Mouse (Mus musculus) limb, embryonic 10.5 days (tissue): ENCODE measurements around the gene Cfap97d2. TPM values are rescaled to one million over a fixed set of nuclear protein-coding genes. Genes with fewer than 3 reads are reported as not detected.

Source experiments
- DNase-seq: peaks from one replicate; pipeline ENCODE4 v3.0.0-alpha.2; 2017; ENCODE audit warnings: low spot score
- H3K27ac ChIP-seq: fragments of 300-500 bp; sonication (generic); 2 replicates; pipeline ENCODE4 v1.5.1; 2016; ENCODE audit warnings: mild to moderate bottlenecking
- H3K27me3 ChIP-seq: fragments of 300-500 bp; sonication (generic); 2 replicates; pipeline ENCODE4 v1.6.1; 2016; ENCODE audit warnings: low read depth, mild to moderate bottlenecking; ENCODE audit not compliant: poor library complexity, severe bottlenecking
- H3K36me3 ChIP-seq: fragments of 300-500 bp; sonication (generic); 2 replicates; pipeline ENCODE4 v1.6.1; 2016; ENCODE audit warnings: mild to moderate bottlenecking, moderate library complexity
- H3K4me1 ChIP-seq: fragments of 300-500 bp; sonication (generic); 2 replicates; pipeline ENCODE4 v1.6.1; 2016
- H3K4me3 ChIP-seq: fragments of 300-500 bp; sonication (generic); 2 replicates; pipeline ENCODE4 v1.5.1; 2016; ENCODE audit warnings: mild to moderate bottlenecking, moderate library complexity
- H3K9me3 ChIP-seq: fragments of 300-500 bp; sonication (generic); replicated peaks from 2 replicates; pipeline ENCODE4 v1.6.1; 2016; ENCODE audit warnings: mild to moderate bottlenecking
- WGBS: fragments of 180-500 bp; shearing (Covaris S2); methylation state at CpG from one replicate; pipeline ENCODE4 v1.1.7; 2016; 5-methylcytosine and 5-hydroxymethylcytosine counted together
- polyA plus RNA-seq: library from polyadenylated mRNA; unstranded; fragments of >200 nt; fragmentation: Nextera tagmentation; extraction: Ambion mirVana; gene quantifications from 2 replicates; pipeline ENCODE4 v1.2.1, GENCODE M21; 2016

The Cfap97d2 gene
- polyA plus RNA-seq, 1 experiment from 2014 or later, result not detected

DNA sequence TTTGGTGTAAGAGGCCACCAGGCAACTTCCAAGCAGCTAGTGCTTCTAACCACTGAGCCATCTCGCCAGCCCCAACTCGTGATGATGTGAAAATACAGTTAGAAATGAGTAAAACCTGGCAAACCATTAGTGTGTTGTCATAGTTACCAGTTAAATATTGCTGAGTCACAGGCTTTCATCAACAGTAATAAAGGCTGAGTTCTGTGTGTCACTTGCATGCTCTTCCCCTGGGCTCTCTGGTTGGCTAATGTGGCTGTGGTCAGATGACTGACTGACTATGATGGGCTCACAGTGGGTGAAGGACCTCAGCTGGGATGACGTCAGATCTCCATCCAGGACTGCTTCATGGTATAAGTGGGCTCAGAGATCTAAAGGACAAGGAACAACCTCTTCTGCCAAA is 74.8 kb downstream of the Cfap97d2 start:
- no peak for DNase-seq
- Histone ChIP-seq H3K4me1 (peaks cover 7% of the 10 kb centered on the region), H3K4me3 (no peak overlapping the region), H3K27me3 (no peaks in the 10 kb centered on the region), H3K9me3 (no peaks in the 10 kb centered on the region), H3K27ac (no peak overlapping the region), H3K36me3 (peaks cover 71% of the 10 kb centered on the region)
- WGBS, result 84% methylated on average over 3 of the region's 3 CpGs

DNA sequence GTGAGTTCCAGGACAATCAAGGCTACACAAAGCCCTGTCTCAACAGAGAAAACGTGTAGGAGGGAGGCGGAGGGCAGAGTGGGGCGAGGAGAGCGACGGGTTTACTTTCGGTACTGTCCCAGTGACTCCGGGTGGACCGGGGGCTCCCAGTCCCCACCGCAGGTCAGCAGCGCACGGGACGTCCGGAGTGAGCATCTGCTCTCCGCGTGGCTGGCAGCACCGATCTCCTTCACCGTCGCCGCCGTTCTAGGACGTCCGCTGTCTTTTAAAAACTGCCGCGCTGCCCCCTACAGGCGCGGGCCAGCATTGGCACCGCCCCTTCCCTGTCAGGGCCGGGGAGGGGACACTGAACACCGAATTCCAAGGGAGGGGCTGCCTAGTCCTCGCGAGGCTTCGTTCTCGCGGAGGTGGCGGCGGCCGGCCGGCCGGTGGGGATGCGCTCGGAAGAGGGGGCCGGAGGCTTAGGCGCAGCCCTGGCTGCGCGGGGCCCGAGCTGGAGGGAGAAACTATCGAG is 79.6 kb downstream of the Cfap97d2 start, which contains the start of gene Upf3a:
Gene Upf3a, plus strand, starts transcription at position 366 of the 514 bp plus-strand sequence.
- peak; percentile 96 for DNase-seq
- Histone ChIP-seq H3K36me3 (peaks cover 51% of the 10 kb centered on the region), H3K4me1 (peaks cover 16% of the 10 kb centered on the region), H3K9me3 (no peaks in the 10 kb centered on the region), H3K27me3 (no peaks in the 10 kb centered on the region), H3K27ac (peak within 1 kb of the TSS; percentile 98), H3K4me3 (peak within 1 kb of the TSS; percentile 81)
- under 1% methylated on average over 47 of the region's 47 CpGs for whole genome bisulfite sequencing

DNA sequence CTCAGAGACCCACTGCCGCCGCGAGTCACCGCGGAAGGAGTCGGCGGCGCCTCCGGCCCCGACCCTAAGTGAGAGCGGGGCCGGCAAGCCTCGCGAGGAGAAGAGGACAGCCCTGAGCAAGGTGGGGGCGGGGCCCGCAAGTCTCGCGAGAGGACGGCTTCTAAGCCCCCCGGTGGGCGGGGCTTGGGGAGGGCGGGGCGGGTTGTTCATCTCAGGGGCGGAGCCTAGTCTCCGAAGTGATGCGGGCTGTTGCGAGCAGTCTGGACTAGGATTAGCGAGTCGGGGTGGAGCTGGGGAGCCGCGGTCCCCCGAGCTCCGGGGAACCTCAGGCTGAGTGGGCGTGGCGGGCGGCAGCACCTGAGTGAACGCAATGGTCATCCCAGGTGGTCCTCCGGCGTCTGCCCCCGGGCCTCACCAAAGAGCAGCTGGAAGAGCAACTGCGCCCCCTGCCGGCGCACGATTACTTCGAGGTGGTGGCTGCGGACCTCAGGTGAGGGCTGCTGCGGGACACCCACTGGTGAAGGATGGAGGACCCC is 80.1 kb downstream of the Cfap97d2 start:
- DNase-seq, result peak; percentile 99
- H3K9me3 ChIP-seq, result no peaks in the 10 kb centered on the region
- H3K4me3 ChIP-seq, result peak overlapping the region; percentile 81
- no peaks in the 10 kb centered on the region for H3K27me3 ChIP-seq
- WGBS, result 0% methylated on average over 43 of the region's 47 CpGs
- H3K27ac ChIP-seq, result peak overlapping the region; percentile 98
- H3K36me3 ChIP-seq, result peaks cover 46% of the 10 kb centered on the region
- peaks cover 16% of the 10 kb centered on the region for H3K4me1 ChIP-seq

DNA sequence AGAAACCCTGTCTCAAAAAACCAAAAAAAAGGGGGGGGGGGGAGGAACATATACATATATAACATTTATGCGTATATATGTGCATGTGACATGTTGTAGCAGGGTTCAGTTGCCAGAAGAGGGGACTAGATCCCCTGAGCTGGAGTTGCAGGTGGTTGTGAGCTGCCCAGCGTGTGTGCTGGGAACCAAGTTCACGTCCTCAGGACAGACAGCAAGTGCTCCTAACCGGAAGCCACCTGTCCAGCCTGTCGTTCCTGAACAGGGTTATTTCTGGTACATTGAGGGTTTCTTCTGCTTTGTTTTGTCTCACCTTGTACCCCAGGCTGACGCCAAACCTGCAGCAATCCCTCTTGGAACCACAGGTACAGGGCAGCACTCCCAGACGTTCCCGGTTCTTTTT is 83.9 kb downstream of the Cfap97d2 start:
- Histone ChIP-seq H3K4me3 (no peak overlapping the region), H3K27me3 (no peaks in the 10 kb centered on the region), H3K9me3 (no peaks in the 10 kb centered on the region), H3K36me3 (peaks cover 52% of the 10 kb centered on the region), H3K4me1 (peaks cover 11% of the 10 kb centered on the region), H3K27ac (no peak overlapping the region)
- 93% methylated on average over 8 of the region's 8 CpGs for WGBS
- DNase-seq, result no peak

Other genes with a start within 250 kb of the Cfap97d2 start
- gene Gas6, start 211.4 kb upstream of the Cfap97d2 start, polyA plus RNA-seq, result 3.4 and 4.3 TPM in 2 replicates
- not detected in 2 replicates for gene 1700029H14Rik, start 143.4 kb upstream of the Cfap97d2 start, polyA plus RNA-seq
- gene Rasa3, start 28.3 kb upstream of the Cfap97d2 start, polyA plus RNA-seq, result 17.0 and 18.1 TPM in 2 replicates
- 210 and 233 TPM in 2 replicates for gene Cdc16, start 51.8 kb downstream of the Cfap97d2 start, polyA plus RNA-seq
- gene Upf3a, start 79.7 kb downstream of the Cfap97d2 start, polyA plus RNA-seq, result 36.8 and 41.1 TPM in 2 replicates
- not detected in 2 replicates for gene AF366264, start 132.5 kb downstream of the Cfap97d2 start, polyA plus RNA-seq
- 44.7 and 45.2 TPM in 2 replicates for gene Champ1, start 163.8 kb downstream of the Cfap97d2 start, polyA plus RNA-seq
- 90.3 and 93.7 TPM in 2 replicates for gene Coprs, start 184.4 kb downstream of the Cfap97d2 start, polyA plus RNA-seq